Mouse (Mus musculus): ENCODE measurements around the gene D030056L22Rik. TPM values are rescaled to one million over a fixed set of nuclear protein-coding genes. Genes with fewer than 3 reads are reported as not detected.

The D030056L22Rik gene
- 57.1 TPM in 2 replicates for polyA plus RNA-seq (2015; fragmentation: Nextera tagmentation; extraction: Ambion mirVana)

DNA sequence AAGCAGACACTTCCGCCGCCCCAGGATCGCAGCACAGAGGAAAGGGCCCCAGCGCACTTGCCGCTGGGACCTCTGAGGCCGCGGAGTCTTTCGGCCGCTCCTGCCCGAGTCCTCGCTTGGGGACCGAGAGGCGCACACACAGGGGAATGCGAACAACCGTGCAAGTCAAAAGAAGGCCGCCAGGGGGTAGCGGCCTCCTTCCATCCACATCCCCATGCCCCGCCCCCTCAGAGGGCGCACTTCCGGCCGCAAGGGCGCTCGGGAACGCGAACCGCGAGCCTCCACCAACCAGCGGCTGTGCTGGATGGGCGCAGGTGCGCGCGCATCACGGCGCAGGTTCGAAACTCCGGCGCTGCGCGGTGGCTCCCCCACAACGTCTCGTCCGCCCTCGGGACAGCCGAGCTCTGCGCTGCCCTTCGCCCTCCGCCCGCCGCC lies at the start of gene D030056L22Rik:
Gene D030056L22Rik (plus strand): TSS at position 328 of the 435 bp plus-strand sequence.
- H3K9ac ChIP-seq: peak within 1 kb of the TSS; percentile 82
- peak within 1 kb of the TSS; percentile 93 for H3K27ac ChIP-seq (replicated peaks)
- ATAC-seq (ENCODE audit: low FRiP score, low read depth): peak; percentile 99
- peaks cover 23% of the 10 kb centered on the region for H3K4me1 ChIP-seq (replicated peaks)
- no peaks in the 10 kb centered on the region for H3K9me3 ChIP-seq
- H3K4me3 ChIP-seq: peak within 1 kb of the TSS; percentile 76
- 0 out of 2 replicates have a peak, but pooled peaks cover 3% of the 10 kb centered on the region for H3K36me3 ChIP-seq
- 0% methylated on average over 48 of the region's 49 CpGs for WGBS
- H3K4me2 ChIP-seq: peak within 1 kb of the TSS; percentile 95
- H3K27me3 ChIP-seq: no peaks in the 10 kb centered on the region

DNA sequence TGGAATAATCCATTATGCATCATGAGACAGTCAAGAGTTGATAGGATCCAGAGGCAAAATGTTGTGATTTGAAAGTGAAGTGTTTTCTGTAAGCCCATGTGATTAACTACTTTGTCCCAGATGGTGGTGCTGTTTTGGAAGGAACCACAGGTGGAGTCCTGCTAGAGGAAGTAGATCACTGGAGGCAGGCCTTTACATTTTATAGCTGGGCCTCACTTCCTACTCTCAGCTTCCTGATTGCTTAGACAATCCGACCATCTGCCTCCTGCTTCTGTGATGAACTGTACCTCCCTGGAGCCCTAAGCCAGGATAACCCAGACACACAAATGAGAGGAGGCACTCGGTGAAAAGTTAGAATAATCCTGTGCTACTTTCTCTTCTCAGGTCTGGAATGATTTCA lies 49.1 kb upstream of the D030056L22Rik start:
- no peak overlapping the region for H3K4me2 ChIP-seq
- no peak overlapping the region for H3K27ac ChIP-seq (replicated peaks)
- no peak for ATAC-seq (ENCODE audit: low FRiP score, low read depth)
- H3K4me1 ChIP-seq (replicated peaks): no peaks in the 10 kb centered on the region
- no peak overlapping the region for H3K9ac ChIP-seq
- H3K9me3 ChIP-seq: no peaks in the 10 kb centered on the region
- no peaks in the 10 kb centered on the region for H3K27me3 ChIP-seq
- H3K4me3 ChIP-seq: no peak overlapping the region
- WGBS: 78% methylated on average over 2 of the region's 2 CpGs
- no peaks in the 10 kb centered on the region for H3K36me3 ChIP-seq

DNA sequence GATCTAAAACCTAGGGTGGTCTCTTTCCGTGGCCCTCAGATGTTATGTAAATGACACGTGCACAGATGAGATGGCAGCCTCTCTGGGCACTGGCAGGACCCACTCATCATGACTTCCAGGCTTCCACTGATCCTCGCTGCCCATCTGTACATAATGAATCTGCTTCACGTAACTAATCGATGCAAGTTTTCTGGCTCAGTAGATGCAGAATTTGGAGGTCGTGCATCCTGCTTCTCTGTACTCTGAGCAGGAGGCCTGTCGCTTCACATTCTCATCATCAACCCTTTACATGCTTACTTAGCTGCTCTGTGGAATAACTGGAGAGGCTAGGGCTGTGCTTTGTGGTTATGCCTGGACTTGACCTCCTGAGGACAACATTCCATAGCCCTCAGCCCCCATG lies 46.0 kb upstream of the D030056L22Rik start:
- Histone ChIP-seq H3K9me3 (no peaks in the 10 kb centered on the region), H3K9ac (no peak overlapping the region), H3K4me2 (no peak overlapping the region), H3K36me3 (no peaks in the 10 kb centered on the region), H3K4me3 (no peak overlapping the region), H3K27me3 (no peaks in the 10 kb centered on the region), H3K4me1 (replicated peaks) (peaks cover 9% of the 10 kb centered on the region), H3K27ac (replicated peaks) (no peak overlapping the region)
- WGBS: 77% methylated on average over 7 of the region's 7 CpGs
- no peak for ATAC-seq (ENCODE audit: low FRiP score, low read depth)

DNA sequence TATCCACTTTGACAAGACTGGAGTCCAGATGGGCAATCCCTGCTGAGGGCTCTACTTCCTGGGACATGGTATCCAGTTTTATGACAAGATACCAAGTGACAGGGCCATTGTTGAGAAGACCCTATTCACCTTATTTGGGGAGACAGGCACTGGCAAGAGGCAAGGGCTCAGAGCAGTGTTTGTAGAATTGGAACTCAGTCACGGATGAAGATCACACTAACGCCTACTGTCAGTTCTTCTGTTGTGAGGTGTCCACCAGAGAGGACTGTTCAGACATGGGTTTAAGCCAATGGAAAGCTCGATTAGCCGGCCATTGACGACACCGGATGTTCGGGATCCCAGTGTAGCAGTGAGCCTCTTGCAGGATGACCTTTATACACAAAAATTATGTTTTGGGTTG lies 43.4 kb upstream of the D030056L22Rik start:
- H3K9me3 ChIP-seq: no peaks in the 10 kb centered on the region
- WGBS: 91% methylated on average over 7 of the region's 7 CpGs

GRCm38 (mm10) chr19:18670608-18671007 lies 42.4 kb upstream of the D030056L22Rik start, which contains the start of gene Carnmt1:
TSS of gene Carnmt1 (plus strand) at chr19:18670764.
- 0% methylated on average over 48 of the region's 58 CpGs for WGBS
- peak within 1 kb of the TSS; percentile 91 for H3K9ac ChIP-seq
- ATAC-seq (ENCODE audit: low FRiP score, low read depth): peak; percentile 98

More for the DNA sequence above, 43.4 kb upstream of the D030056L22Rik start:
- no peak overlapping the region for H3K4me2 ChIP-seq
- no peaks in the 10 kb centered on the region for H3K27me3 ChIP-seq
- no peak overlapping the region for H3K4me3 ChIP-seq
- no peak overlapping the region for H3K27ac ChIP-seq (replicated peaks)
- peaks cover 29% of the 10 kb centered on the region for H3K4me1 ChIP-seq (replicated peaks)
- H3K36me3 ChIP-seq: no peaks in the 10 kb centered on the region
- no peak overlapping the region for H3K9ac ChIP-seq
- ATAC-seq (ENCODE audit: low FRiP score, low read depth): no peak

DNA sequence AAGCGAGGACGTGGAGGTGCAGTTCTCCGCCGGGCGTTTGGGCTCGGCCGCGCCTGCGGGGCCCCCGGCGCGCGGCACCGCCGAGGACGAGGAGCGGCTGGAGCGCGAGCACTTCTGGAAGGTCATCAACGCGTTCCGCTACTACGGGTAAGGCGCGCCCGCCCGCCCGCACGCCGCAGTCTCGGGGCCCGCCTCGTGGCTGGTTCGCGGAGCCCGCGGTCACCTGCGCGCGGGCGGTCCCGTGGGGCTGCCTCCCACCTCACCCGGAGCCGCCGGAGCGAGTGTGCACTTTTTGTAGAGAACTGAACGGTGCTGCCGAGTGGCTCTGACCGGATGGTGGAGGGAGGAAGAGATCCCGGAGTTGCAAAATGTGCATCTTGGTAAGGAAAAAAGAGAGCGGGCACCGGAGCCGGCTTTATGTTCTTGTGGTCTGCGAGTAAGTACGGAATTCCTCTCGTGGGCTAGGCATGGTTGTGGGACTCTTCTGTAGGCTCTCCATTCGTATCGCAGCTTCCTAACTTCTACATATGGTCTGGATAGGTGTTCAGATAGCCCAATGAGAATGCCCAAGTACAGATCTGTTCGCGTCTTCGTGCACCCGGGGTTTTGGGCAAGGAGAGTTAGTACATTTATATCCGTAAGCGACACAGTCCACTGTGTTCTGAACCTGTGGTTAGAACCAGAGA lies 41.8 kb upstream of the D030056L22Rik start:
- peak; percentile 1 for ATAC-seq (ENCODE audit: low FRiP score, low read depth)
- no peaks in the 10 kb centered on the region for H3K9me3 ChIP-seq
- peaks cover 29% of the 10 kb centered on the region for H3K4me1 ChIP-seq (replicated peaks)

More at GRCm38 (mm10) chr19:18670608-18671007, 42.4 kb upstream of the D030056L22Rik start, which contains the start of gene Carnmt1:
- Histone ChIP-seq H3K4me3 (peak within 1 kb of the TSS; percentile 94), H3K36me3 (no peaks in the 10 kb centered on the region), H3K4me2 (peak within 1 kb of the TSS; percentile 75), H3K27me3 (no peaks in the 10 kb centered on the region), H3K27ac (replicated peaks) (peak within 1 kb of the TSS; percentile 85), H3K9me3 (no peaks in the 10 kb centered on the region), H3K4me1 (replicated peaks) (peaks cover 29% of the 10 kb centered on the region)

GRCm38 (mm10) chr19:18672498-18672897 lies 40.5 kb upstream of the D030056L22Rik start:
- Histone ChIP-seq H3K4me1 (replicated peaks) (peaks cover 29% of the 10 kb centered on the region), H3K27ac (replicated peaks) (no peak overlapping the region), H3K4me3 (peak overlapping the region; percentile 94), H3K9me3 (no peaks in the 10 kb centered on the region), H3K4me2 (peak overlapping the region; percentile 75), H3K9ac (no peak overlapping the region), H3K36me3 (no peaks in the 10 kb centered on the region), H3K27me3 (no peaks in the 10 kb centered on the region)
- ATAC-seq (ENCODE audit: low FRiP score, low read depth): no peak
- WGBS: 62% methylated on average over 3 of the region's 3 CpGs

More for the DNA sequence above, 41.8 kb upstream of the D030056L22Rik start:
- under 1% methylated on average over 53 of the region's 64 CpGs for WGBS
- Histone ChIP-seq H3K27me3 (no peaks in the 10 kb centered on the region), H3K27ac (replicated peaks) (peak overlapping the region; percentile 85), H3K4me2 (peak overlapping the region; percentile 75), H3K36me3 (no peaks in the 10 kb centered on the region), H3K4me3 (peak overlapping the region; percentile 94), H3K9ac (peak overlapping the region; percentile 91)

DNA sequence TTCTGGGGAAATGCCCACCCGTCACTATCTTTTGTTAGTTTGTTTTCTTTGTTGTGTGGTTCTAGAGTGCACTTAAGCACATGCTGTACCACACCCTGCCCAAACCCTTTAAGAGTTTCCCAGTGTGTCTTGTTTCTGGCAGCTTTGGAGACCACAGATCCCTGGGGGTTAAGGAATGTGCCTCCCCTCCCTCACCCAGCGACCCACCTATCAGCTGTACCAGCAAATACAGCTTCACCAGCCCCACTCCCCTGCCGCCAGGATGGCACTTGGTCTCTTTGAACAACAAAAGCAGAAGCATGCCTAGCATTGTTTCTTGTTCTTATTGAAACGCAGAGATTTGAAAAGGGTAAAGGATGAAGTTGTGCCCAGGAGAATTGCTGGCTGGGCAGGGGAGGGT lies 39.9 kb upstream of the D030056L22Rik start:
- H3K27ac ChIP-seq (replicated peaks): no peak overlapping the region
- no peaks in the 10 kb centered on the region for H3K9me3 ChIP-seq
- H3K4me1 ChIP-seq (replicated peaks): peaks cover 29% of the 10 kb centered on the region
- no peaks in the 10 kb centered on the region for H3K27me3 ChIP-seq
- 0 out of 2 replicates have a peak overlapping the region, but pooled peaks have one; percentile 31 for H3K9ac ChIP-seq
- 9% methylated on average over 4 of the region's 4 CpGs for WGBS
- no peak for ATAC-seq (ENCODE audit: low FRiP score, low read depth)
- no peaks in the 10 kb centered on the region for H3K36me3 ChIP-seq
- peak overlapping the region; percentile 94 for H3K4me3 ChIP-seq
- H3K4me2 ChIP-seq: peak overlapping the region; percentile 75

DNA sequence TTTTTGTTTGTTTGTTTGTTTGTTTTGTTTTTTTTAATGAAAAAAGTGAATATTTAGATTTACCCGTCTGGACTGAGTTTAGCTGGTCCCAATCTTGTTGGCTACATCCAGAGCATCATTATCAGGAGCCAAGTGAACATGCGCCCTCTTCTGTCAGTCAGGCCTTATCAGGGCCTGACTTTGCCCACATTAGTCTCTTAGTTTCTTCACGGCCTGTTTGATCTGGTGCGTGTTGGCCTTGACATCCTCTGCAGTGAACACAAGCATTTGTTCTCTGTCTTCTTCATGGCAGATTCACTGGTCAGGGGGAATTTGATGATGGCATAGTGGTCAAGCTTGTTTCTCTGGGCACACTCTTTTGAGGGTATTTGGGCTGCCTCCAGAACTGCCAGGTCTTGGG lies 30.9 kb upstream of the D030056L22Rik start:
- H3K9me3 ChIP-seq: no peaks in the 10 kb centered on the region
- peaks cover 18% of the 10 kb centered on the region for H3K36me3 ChIP-seq
- no peak overlapping the region for H3K4me3 ChIP-seq
- WGBS: 73% methylated on average over 4 of the region's 4 CpGs
- no peak overlapping the region for H3K27ac ChIP-seq (replicated peaks)
- H3K27me3 ChIP-seq: no peaks in the 10 kb centered on the region
- no peaks in the 10 kb centered on the region for H3K4me1 ChIP-seq (replicated peaks)
- no peak overlapping the region for H3K9ac ChIP-seq
- no peak overlapping the region for H3K4me2 ChIP-seq
- ATAC-seq (ENCODE audit: low FRiP score, low read depth): no peak

DNA sequence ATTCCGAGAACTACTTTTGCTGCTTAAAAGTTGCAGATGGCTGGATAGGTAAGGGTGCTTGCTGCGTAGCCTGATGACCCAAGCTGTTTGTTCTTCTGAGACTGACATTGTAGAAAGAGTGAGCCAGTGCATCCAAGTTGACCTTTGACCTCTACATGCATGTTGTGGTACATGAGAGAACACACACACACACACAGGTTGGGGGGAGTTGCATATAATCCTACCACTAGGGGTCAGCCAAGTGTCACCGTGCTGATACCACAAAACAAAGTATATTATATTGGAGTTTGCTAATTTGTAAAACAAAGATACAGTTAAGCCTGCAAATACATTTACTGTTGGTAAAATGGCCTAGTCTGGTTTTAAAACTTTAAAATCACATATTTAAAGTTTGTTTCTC lies 25.4 kb upstream of the D030056L22Rik start:
- H3K4me2 ChIP-seq: no peak overlapping the region
- no peaks in the 10 kb centered on the region for H3K9me3 ChIP-seq
- WGBS: 76% methylated on average over 3 of the region's 3 CpGs
- H3K4me1 ChIP-seq (replicated peaks): no peaks in the 10 kb centered on the region
- ATAC-seq (ENCODE audit: low FRiP score, low read depth): no peak
- no peak overlapping the region for H3K27ac ChIP-seq (replicated peaks)
- H3K9ac ChIP-seq: no peak overlapping the region
- H3K27me3 ChIP-seq: no peaks in the 10 kb centered on the region
- H3K36me3 ChIP-seq: no peaks in the 10 kb centered on the region
- no peak overlapping the region for H3K4me3 ChIP-seq

- Histone ChIP-seq H3K36me3 (peaks cover 10% of the 10 kb centered on the region), H3K27ac (replicated peaks) (no peak overlapping the region), H3K27me3 (no peaks in the 10 kb centered on the region), H3K9me3 (no peaks in the 10 kb centered on the region), H3K4me1 (replicated peaks) (no peaks in the 10 kb centered on the region), H3K4me2 (no peak overlapping the region), H3K9ac (no peak overlapping the region), H3K4me3 (no peak overlapping the region)
- ATAC-seq (ENCODE audit: low FRiP score, low read depth): no peak
- 89% methylated on average over 3 of the region's 3 CpGs for WGBS
These were observed 20.8 kb upstream of the D030056L22Rik start for GRCm38 (mm10) chr19:18692176-18692575.

DNA sequence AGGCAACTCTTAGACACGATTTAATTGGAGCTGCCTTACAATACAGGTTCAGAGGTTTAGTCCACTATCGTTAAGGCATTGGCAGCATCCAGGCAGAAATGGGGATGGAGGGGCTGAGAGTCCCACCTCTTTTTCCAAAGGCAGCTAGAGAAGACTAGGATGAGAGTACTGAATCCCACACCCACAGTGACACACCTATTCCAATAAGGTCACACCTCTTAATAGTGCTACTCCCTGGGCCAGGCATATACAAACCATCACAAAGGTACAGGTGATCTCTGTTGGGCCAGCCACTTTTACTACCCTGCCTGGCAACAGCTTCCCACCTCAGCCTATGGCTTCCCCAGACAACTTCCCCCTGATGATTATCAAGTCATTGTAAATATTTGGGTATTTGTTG lies 20.2 kb upstream of the D030056L22Rik start:
- Histone ChIP-seq H3K27me3 (no peaks in the 10 kb centered on the region), H3K9ac (no peak overlapping the region), H3K27ac (replicated peaks) (no peak overlapping the region), H3K9me3 (no peaks in the 10 kb centered on the region), H3K36me3 (peaks cover 10% of the 10 kb centered on the region), H3K4me3 (no peak overlapping the region), H3K4me1 (replicated peaks) (no peaks in the 10 kb centered on the region), H3K4me2 (no peak overlapping the region)
- no peak for ATAC-seq (ENCODE audit: low FRiP score, low read depth)
- 92% methylated on average over 2 of the region's 2 CpGs for WGBS

All from hindbrain, embryonic 15.5 days (tissue).